Mouse (Mus musculus): Measurements from ENCODE around the gene Cd177. TPM values are rescaled to one million over a fixed set of nuclear protein-coding genes. Genes with fewer than 3 reads are reported as not detected.
"Not testable (repeated sequence)": the region's sequence is repeated elsewhere in the genome, so short reads cannot be mapped to it uniquely, and the experiment has no call there.

Gene Cd177
- 0.55 and 0.93 TPM in 2 replicates for polyA plus RNA-seq (2016; fragmentation: Nextera tagmentation; extraction: Ambion mirVana)

GRCm38 (mm10) chr7:24760211-24760610 lies at the start of gene Cd177:
TSS of gene Cd177 (minus strand) at chr7:24760311.
- Histone ChIP-seq H3K27me3 (replicated peaks) (no peaks in the 10 kb centered on the region), H3K9ac (no peak within 1 kb of the TSS), H3K36me3 (no peaks in the 10 kb centered on the region), H3K9me3 (replicated peaks) (no peaks in the 10 kb centered on the region), H3K27ac (no peak within 1 kb of the TSS), H3K4me3 (no peak within 1 kb of the TSS), H3K4me2 (no peak within 1 kb of the TSS), H3K4me1 (no peaks in the 10 kb centered on the region)
- 66% methylated on average over 6 of the region's 6 CpGs for WGBS (ENCODE audit: insufficient replicate concordance)
- ATAC-seq, result no peak

GRCm38 (mm10) chr7:24809041-24809440 lies 48.9 kb upstream of the Cd177 start:
- Histone ChIP-seq H3K9ac (no peak overlapping the region), H3K27ac (no peak overlapping the region), H3K4me2 (no peak overlapping the region), H3K4me1 (no peaks in the 10 kb centered on the region), H3K36me3 (no peaks in the 10 kb centered on the region), H3K4me3 (no peak overlapping the region), H3K9me3 (replicated peaks) (no peaks in the 10 kb centered on the region), H3K27me3 (replicated peaks) (no peaks in the 10 kb centered on the region)
- WGBS (ENCODE audit: insufficient replicate concordance), result 44% methylated on average over 2 of the region's 2 CpGs
- no peak for ATAC-seq

GRCm38 (mm10) chr7:24804826-24805225 lies 44.7 kb upstream of the Cd177 start:
- Histone ChIP-seq H3K27ac (no peak overlapping the region), H3K36me3 (no peaks in the 10 kb centered on the region), H3K9me3 (replicated peaks) (no peaks in the 10 kb centered on the region), H3K4me2 (no peak overlapping the region), H3K9ac (no peak overlapping the region), H3K27me3 (replicated peaks) (no peaks in the 10 kb centered on the region), H3K4me1 (no peaks in the 10 kb centered on the region), H3K4me3 (no peak overlapping the region)
- ATAC-seq, result no peak
- WGBS (ENCODE audit: insufficient replicate concordance), result 54% methylated on average over 6 of the region's 6 CpGs

- H3K4me1 ChIP-seq, result no peaks in the 10 kb centered on the region
- WGBS (ENCODE audit: insufficient replicate concordance), result 36% methylated on average over 7 of the region's 7 CpGs
- H3K4me2 ChIP-seq, result no peak overlapping the region
- ATAC-seq, result no peak
- H3K27me3 ChIP-seq (replicated peaks), result no peaks in the 10 kb centered on the region
- no peaks in the 10 kb centered on the region for H3K9me3 ChIP-seq (replicated peaks)
- H3K36me3 ChIP-seq, result no peaks in the 10 kb centered on the region
- no peak overlapping the region for H3K4me3 ChIP-seq
- no peak overlapping the region for H3K9ac ChIP-seq
- no peak overlapping the region for H3K27ac ChIP-seq
Measured at GRCm38 (mm10) chr7:24802149-24802767, 42.1 kb upstream of the Cd177 start.

- 82% methylated on average over 1 of the region's 1 CpGs for WGBS (ENCODE audit: insufficient replicate concordance)
- no peaks in the 10 kb centered on the region for H3K4me1 ChIP-seq
- no peak overlapping the region for H3K4me3 ChIP-seq
- H3K9me3 ChIP-seq (replicated peaks), result no peaks in the 10 kb centered on the region
- no peak overlapping the region for H3K4me2 ChIP-seq
- no peaks in the 10 kb centered on the region for H3K36me3 ChIP-seq
- H3K27me3 ChIP-seq (replicated peaks), result no peaks in the 10 kb centered on the region
- no peak overlapping the region for H3K9ac ChIP-seq
- no peak overlapping the region for H3K27ac ChIP-seq
- ATAC-seq, result no peak
Measured at GRCm38 (mm10) chr7:24797918-24798317, 37.8 kb upstream of the Cd177 start.

- H3K4me3 ChIP-seq; H3K4me1 ChIP-seq; H3K27ac ChIP-seq; ATAC-seq; H3K9me3 ChIP-seq (replicated peaks); H3K9ac ChIP-seq; H3K27me3 ChIP-seq (replicated peaks); H3K36me3 ChIP-seq; H3K4me2 ChIP-seq: not testable (repeated sequence)
- WGBS (ENCODE audit: insufficient replicate concordance), result 36% methylated on average over 4 of the region's 4 CpGs
Measured at GRCm38 (mm10) chr7:24776918-24777317, 16.8 kb upstream of the Cd177 start, which contains the start of gene Ceacam10. TSS of gene Ceacam10 (plus strand) at chr7:24777206.

- Histone ChIP-seq H3K9me3 (replicated peaks) (no peaks in the 10 kb centered on the region), H3K27ac (no peak overlapping the region), H3K36me3 (no peaks in the 10 kb centered on the region), H3K4me2 (no peak overlapping the region), H3K27me3 (replicated peaks) (no peaks in the 10 kb centered on the region), H3K9ac (no peak overlapping the region), H3K4me1 (no peaks in the 10 kb centered on the region), H3K4me3 (no peak overlapping the region)
- no peak for ATAC-seq
- WGBS (ENCODE audit: insufficient replicate concordance), result 55% methylated on average over 2 of the region's 2 CpGs
Measured at GRCm38 (mm10) chr7:24776145-24776544, 16.0 kb upstream of the Cd177 start.

GRCm38 (mm10) chr7:24773942-24774535 lies 13.9 kb upstream of the Cd177 start:
- no peak for ATAC-seq
- H3K27ac ChIP-seq, result no peak overlapping the region
- no peak overlapping the region for H3K9ac ChIP-seq
- WGBS (ENCODE audit: insufficient replicate concordance), result 23% methylated on average over 3 of the region's 3 CpGs
- H3K36me3 ChIP-seq, result no peaks in the 10 kb centered on the region
- H3K9me3 ChIP-seq (replicated peaks), result no peaks in the 10 kb centered on the region
- no peak overlapping the region for H3K4me2 ChIP-seq
- no peak overlapping the region for H3K4me3 ChIP-seq
- H3K27me3 ChIP-seq (replicated peaks), result no peaks in the 10 kb centered on the region
- H3K4me1 ChIP-seq, result no peaks in the 10 kb centered on the region

- Histone ChIP-seq H3K27me3 (replicated peaks) (no peaks in the 10 kb centered on the region; the same call in 1 of the 2 replicates), H3K9ac (no peak overlapping the region), H3K4me3 (no peak overlapping the region), H3K4me2 (no peak overlapping the region), H3K9me3 (replicated peaks) (no peaks in the 10 kb centered on the region), H3K27ac (no peak overlapping the region), H3K4me1 (no peaks in the 10 kb centered on the region), H3K36me3 (no peaks in the 10 kb centered on the region)
- no peak for ATAC-seq
Measured at GRCm38 (mm10) chr7:24771361-24771760, 11.2 kb upstream of the Cd177 start.

- Histone ChIP-seq H3K27me3 (replicated peaks) (no peaks in the 10 kb centered on the region; the same call in 1 of the 2 replicates), H3K4me3 (no peak overlapping the region), H3K9me3 (replicated peaks) (no peaks in the 10 kb centered on the region), H3K36me3 (no peaks in the 10 kb centered on the region), H3K9ac (no peak overlapping the region), H3K4me2 (no peak overlapping the region), H3K27ac (no peak overlapping the region), H3K4me1 (no peaks in the 10 kb centered on the region)
- WGBS (ENCODE audit: insufficient replicate concordance), result 75% methylated on average over 8 of the region's 8 CpGs
- ATAC-seq, result no peak
Measured at GRCm38 (mm10) chr7:24762574-24762973, 2.5 kb upstream of the Cd177 start.

GRCm38 (mm10) chr7:24761161-24761560 lies 1.1 kb upstream of the Cd177 start:
- no peak for ATAC-seq

GRCm38 (mm10) chr7:24758520-24758919 lies 1.6 kb downstream of the Cd177 start:
- no peaks in the 10 kb centered on the region for H3K9me3 ChIP-seq (replicated peaks)
- H3K4me2 ChIP-seq, result no peak overlapping the region
- H3K4me1 ChIP-seq, result no peaks in the 10 kb centered on the region
- no peaks in the 10 kb centered on the region for H3K36me3 ChIP-seq
- no peak overlapping the region for H3K4me3 ChIP-seq
- 60% methylated on average over 1 of the region's 1 CpGs for WGBS (ENCODE audit: insufficient replicate concordance)
- no peak for ATAC-seq
- H3K9ac ChIP-seq, result no peak overlapping the region
- no peak overlapping the region for H3K27ac ChIP-seq
- H3K27me3 ChIP-seq (replicated peaks), result no peaks in the 10 kb centered on the region

More at GRCm38 (mm10) chr7:24761161-24761560, 1.1 kb upstream of the Cd177 start:
- no peak overlapping the region for H3K9ac ChIP-seq
- H3K27me3 ChIP-seq (replicated peaks), result no peaks in the 10 kb centered on the region
- no peaks in the 10 kb centered on the region for H3K4me1 ChIP-seq
- H3K27ac ChIP-seq, result no peak overlapping the region
- H3K9me3 ChIP-seq (replicated peaks), result no peaks in the 10 kb centered on the region
- H3K36me3 ChIP-seq, result no peaks in the 10 kb centered on the region
- H3K4me2 ChIP-seq, result no peak overlapping the region
- 47% methylated on average over 6 of the region's 6 CpGs for WGBS (ENCODE audit: insufficient replicate concordance)
- H3K4me3 ChIP-seq, result no peak overlapping the region

- no peak for ATAC-seq
- no peak overlapping the region for H3K4me2 ChIP-seq
- no peak overlapping the region for H3K9ac ChIP-seq
- no peaks in the 10 kb centered on the region for H3K9me3 ChIP-seq (replicated peaks)
- no peaks in the 10 kb centered on the region for H3K27me3 ChIP-seq (replicated peaks)
- H3K36me3 ChIP-seq, result no peaks in the 10 kb centered on the region
- H3K27ac ChIP-seq, result no peak overlapping the region
- no peaks in the 10 kb centered on the region for H3K4me1 ChIP-seq
- no peak overlapping the region for H3K4me3 ChIP-seq
- WGBS (ENCODE audit: insufficient replicate concordance), result 37% methylated on average over 5 of the region's 5 CpGs
Measured at GRCm38 (mm10) chr7:24753476-24753875, 6.6 kb downstream of the Cd177 start.

Measured in liver, embryonic 12.5 days (tissue).